Mouse (Mus musculus) heart, postnatal 0 days (tissue): ENCODE data around the gene Rgs12.

ENCODE experiments used
- CTCF ChIP-seq: IDR thresholded peaks from 2 replicates; pipeline ENCODE4 v1.5.1; 2016; ENCODE audit warnings: antibody characterized with exemption, control low read depth, low read depth
- EP300 ChIP-seq: IDR thresholded peaks from 2 replicates; pipeline ENCODE4 v1.6.1; 2016; ENCODE audit warnings: antibody characterized with exemption, low read depth

- TF ChIP-seq CTCF (no peak), EP300 (peak; percentile 58; the same call in 1 of the 2 replicates)
Measured at GRCm38 (mm10) chr5:34932458-34932806, 16.8 kb upstream of the Rgs12 start.
